In genomic region chr2:34965293-34965692, GRCm38 (mm10) we compare ENCODE assay signal across 9 mouse cellular contexts. TPM values are rescaled to one million over a fixed set of nuclear protein-coding genes. Genes with fewer than 3 reads are reported as not detected.
A peak's percentile ranks its signal among the peaks of the same experiment; 100 is the strongest.
DNase-seq lines count a peak whose midpoint lies in the region; TF ChIP-seq lines count a peak whose summit lies in the region.
"Had no signal": no experiment of that assay in that cellular context is flagged by ENCODE, and none has a peak within 500 bp of the region (broad histone marks: within the 10 kb centered on the region; RNA-seq: fewer than 3 reads in every experiment).

No protein-coding gene starts in this region.

- no peaks in the 10 kb centered on the region for H3K27me3 ChIP-seq in cerebellum, adult 2 months (ENCODE audit: control insufficient read depth, insufficient read depth, low read length)

- no peak overlapping the region for H3K4me3 ChIP-seq in cerebellum, adult 2 months (replicated peaks; ENCODE audit: insufficient read depth, low read depth, low read length)
- H3K4me3 ChIP-seq: heart, embryonic 15.5 days had no signal

- no peak for TF ChIP-seq POLR2A in cerebellum, adult 2 months (IDR thresholded peaks at IDR 0.05; ENCODE audit: borderline replicate concordance, insufficient read depth, low read length)

- no peak for TF ChIP-seq CTCF in cerebellum, adult 2 months (IDR thresholded peaks at IDR 0.05; ENCODE audit: borderline replicate concordance, insufficient read depth, low read depth, low read length)

- H3K4me1 ChIP-seq in cerebellum, adult 2 months (ENCODE audit: control insufficient read depth, insufficient read depth, low read length), result peaks cover 7% of the 10 kb centered on the region; the same call in 1 of the 2 replicates

- DNase-seq in adrenal gland, postnatal 25 days, result peak; percentile 26
- DNase-seq in adrenal gland, adult 18-20 months (ENCODE audit: low spot score in 2 of 2), result no peak
- DNase-seq in R1 (ENCODE audit: low read depth, low spot score), result peak; percentile 77
- peak; percentile 89 for DNase-seq in induced T-regulatory cell, adult 2 months (ENCODE audit: low read depth)
- DNase-seq in lung, postnatal 14 days, result peak; percentile 67
- peak; percentile 81 for DNase-seq in thymus, postnatal 0 days (ENCODE audit: low spot score)
- DNase-seq in cerebellum, adult 2 months, result no peak
- no peak for DNase-seq in ovary, postnatal 10 days (ENCODE audit: low spot score)

- WGBS in cerebellum, adult 2 months, result 63% methylated on average over 9 of the region's 9 CpGs

- H3K27ac ChIP-seq in cerebellum, adult 2 months (ENCODE audit: insufficient read depth, low read length), result no peak overlapping the region
- H3K27ac ChIP-seq: heart, embryonic 15.5 days had no signal

RNA-seq across cellular contexts. Expression of gene Traf1, which starts 3.7 kb away (rescaled TPM):
- 1.9 and 3.0 TPM in 2 replicates for total RNA-seq in adrenal gland, postnatal 25 days (2021)
- 1 to 10 TPM; 2.6 to 2.8 TPM for total RNA-seq in adrenal gland, adult 18-20 months (2021)
- 14.3 and 15.4 TPM in 2 replicates for polyA plus RNA-seq in thymus, postnatal 0 days (2015; fragmentation: Nextera tagmentation; extraction: Ambion mirVana)
- 8.4 and 9.1 TPM in 2 replicates for polyA plus RNA-seq in cerebellum, adult 2 months (2012; rRNA removed)

RNA-seq across cellular contexts. Expression of gene Phf19, which starts 51.5 kb away (rescaled TPM):
- total RNA-seq in adrenal gland, postnatal 25 days (2021), result 5.1 and 6.5 TPM in 2 replicates
- total RNA-seq in adrenal gland, adult 18-20 months (2021), result 1 to 10 TPM; 1.3 to 1.7 TPM
- 10.7 TPM in 2 replicates for polyA plus RNA-seq in thymus, postnatal 0 days (2015; fragmentation: Nextera tagmentation; extraction: Ambion mirVana)
- 1.7 and 2.2 TPM in 2 replicates for polyA plus RNA-seq in cerebellum, adult 2 months (2012; rRNA removed)

Comparison
In these comparisons a context has a peak if more than half of its experiments do, and no peak if none do; other contexts are left out.
1. DNase-seq: peak in adrenal gland, postnatal 25 days (single experiment), R1 (single experiment), induced T-regulatory cell, adult 2 months (single experiment), lung, postnatal 14 days (single experiment) and thymus, postnatal 0 days (single experiment); none in adrenal gland, adult 18-20 months (0 of 2), cerebellum, adult 2 months (0 of 2) and ovary, postnatal 10 days (single experiment).